1 mouse cellular context compared by ENCODE assay signal in the genomic region with DNA sequence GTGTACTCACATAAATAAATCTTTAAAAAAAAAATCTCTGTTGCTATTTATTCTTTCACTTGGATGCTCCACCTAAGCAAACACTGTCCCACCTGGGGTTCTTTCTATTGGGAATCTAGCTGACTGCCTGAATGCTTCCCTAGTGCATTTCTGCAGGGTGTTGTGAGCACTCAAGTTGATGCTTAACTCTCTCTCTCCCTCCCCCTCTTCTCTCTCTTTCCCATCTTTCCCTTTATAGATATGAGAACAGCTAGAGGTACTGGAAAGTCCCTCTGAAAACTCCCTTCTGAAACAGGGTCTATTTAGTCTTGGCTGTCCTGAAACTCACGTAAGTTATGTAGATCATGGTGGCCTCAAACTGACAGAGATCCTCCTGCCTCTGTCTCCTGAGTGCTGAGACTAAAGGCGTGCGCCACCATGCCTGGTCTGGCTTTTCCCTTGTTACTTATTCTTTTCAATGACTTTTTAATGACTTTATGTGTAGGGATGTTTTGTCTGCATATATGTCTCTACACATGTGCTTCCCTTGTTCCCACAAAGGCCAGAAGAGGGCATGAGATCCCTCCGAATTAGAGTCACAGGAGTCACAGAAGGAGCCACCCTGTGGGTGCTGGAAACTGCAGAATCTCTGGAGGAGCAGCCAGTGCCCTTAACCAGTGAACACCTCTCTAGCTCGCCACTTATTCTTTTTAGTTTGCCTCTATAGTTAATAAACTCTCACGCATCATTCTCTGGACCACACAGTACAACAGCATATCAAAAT.
A peak's percentile ranks its signal among the peaks of the same experiment; 100 is the strongest.
TF ChIP-seq lines count a peak whose summit lies in the region.

No protein-coding gene starts in this region.

TF ChIP-seq in MEL, 35 proteins besides CTCF, POLR2A, EP300 and RAD21:
- TF ChIP-seq SMC3 (IDR thresholded peaks at IDR 0.05; ENCODE audit: low read depth, low read length): peak; percentile 56
- no peak for TF ChIP-seq NRF1 (IDR thresholded peaks at IDR 0.05; ENCODE audit: insufficient read depth, low read depth, low read length, poor library complexity, severe bottlenecking)
